Mouse (Mus musculus) thymus, adult 2 months (tissue): ENCODE data around the gene Prkcb.

Source experiments
- CTCF ChIP-seq: fragments of 200-500 bp; IDR thresholded peaks from 2 replicates; pipeline ENCODE4 v1.5.1; 2012; ENCODE audit warnings: mild to moderate bottlenecking, control low read depth, low read length, moderate library complexity, borderline replicate concordance; ENCODE audit not compliant: control insufficient read depth, poor library complexity, insufficient read depth; ENCODE audit errors: extremely low read depth
- POLR2A ChIP-seq: fragments of 200-500 bp; IDR thresholded peaks from 2 replicates; pipeline ENCODE4 v1.6.1; 2012; ENCODE audit warnings: mild to moderate bottlenecking, low read length, control low read depth, moderate library complexity; ENCODE audit not compliant: control insufficient read depth, poor library complexity, insufficient read depth; ENCODE audit errors: extremely low read depth

GRCm38 (mm10) chr7:122670442-122670872, 381.9 kb downstream of the Prkcb start, which contains the start of gene Cacng3:
- TF ChIP-seq POLR2A = no peak
- no peak for TF ChIP-seq CTCF
